Mouse (Mus musculus): Measurements from ENCODE around the gene C1qa. TPM values are rescaled to one million over a fixed set of nuclear protein-coding genes. Genes with fewer than 3 reads are reported as not detected.

Gene C1qa
- total and polyA plus RNA-seq, 2 experiments from 2014 or later = 25.9 to 40.9 TPM

DNA sequence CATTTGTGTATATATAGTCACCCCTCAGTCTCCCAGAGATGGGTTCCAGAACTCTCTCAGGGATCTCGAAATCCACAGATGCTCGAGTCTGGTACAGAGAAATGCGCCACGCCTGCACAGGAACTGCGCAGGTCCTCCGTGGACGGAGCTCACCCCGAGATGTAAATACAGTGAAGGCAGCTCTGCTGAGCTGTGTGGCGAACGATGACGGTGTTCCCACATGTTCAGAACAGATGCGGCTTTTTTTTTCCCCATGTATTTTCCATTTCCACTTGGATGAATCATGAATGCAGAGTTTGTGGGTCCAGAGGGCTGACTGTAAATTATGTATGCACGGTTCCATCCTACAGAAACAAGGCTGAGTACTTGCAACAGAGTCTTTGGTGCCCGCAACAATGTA, 23.6 kb downstream of the C1qa start:
- 86% methylated on average over 14 of the region's 14 CpGs for WGBS

DNA sequence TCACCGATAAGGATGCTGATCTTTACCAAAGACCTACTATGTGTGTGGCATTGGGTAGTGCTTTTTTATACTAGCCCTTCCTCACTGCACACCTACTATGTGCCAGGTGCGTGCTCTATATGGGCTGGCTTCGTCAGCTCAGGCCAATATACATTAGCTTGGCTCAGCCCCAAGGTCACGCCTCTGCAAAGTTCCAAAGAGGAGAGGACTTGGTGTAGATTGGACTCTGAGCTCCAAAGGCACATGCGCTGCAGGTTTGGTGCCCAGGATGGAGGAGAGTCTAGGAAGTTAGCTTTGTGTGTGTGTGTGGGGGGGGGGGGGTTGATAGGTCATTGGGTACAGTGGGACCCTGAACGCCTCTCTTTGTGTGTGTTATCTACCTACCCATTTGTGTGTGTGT, 30.2 kb downstream of the C1qa start:
- ATAC-seq (ENCODE audit: insufficient read depth, low read depth) (no peak), DNase-seq (ENCODE audit: low spot score) (no peak)
- H3K4me2 ChIP-seq (ENCODE audit: low read depth, low read length) = no peak overlapping the region
- H3K27me3 ChIP-seq (ENCODE audit: control insufficient read depth, insufficient read depth, low read length) = peaks cover 30% of the 10 kb centered on the region
- H3K4me1 ChIP-seq (ENCODE audit: control insufficient read depth, insufficient read depth) = no peaks in the 10 kb centered on the region
- no peaks in the 10 kb centered on the region for H3K9me3 ChIP-seq (replicated peaks; ENCODE audit: control insufficient read depth, low read length)
- H3K27ac ChIP-seq (ENCODE audit: low read depth) = no peak overlapping the region
- no peaks in the 10 kb centered on the region for H3K36me3 ChIP-seq (replicated peaks; ENCODE audit: control insufficient read depth, insufficient read depth, low read length)
- no peak overlapping the region for H3K4me3 ChIP-seq (ENCODE audit: low read depth, low read length)
- H3K9ac ChIP-seq (replicated peaks; ENCODE audit: low read depth, low read length) = no peak overlapping the region
- 80% methylated on average over 6 of the region's 6 CpGs for WGBS
- TF ChIP-seq CTCF (IDR thresholded peaks at IDR 0.05; ENCODE audit: low read depth) = no peak
- TF ChIP-seq EP300 (IDR thresholded peaks at IDR 0.05; ENCODE audit: low read depth) = no peak

More for the DNA sequence above, 23.6 kb downstream of the C1qa start:
- Histone ChIP-seq H3K4me1 (ENCODE audit: control insufficient read depth, insufficient read depth) (no peaks in the 10 kb centered on the region), H3K9me3 (replicated peaks; ENCODE audit: control insufficient read depth, low read length) (no peaks in the 10 kb centered on the region), H3K9ac (replicated peaks; ENCODE audit: low read depth, low read length) (no peak overlapping the region), H3K27me3 (ENCODE audit: control insufficient read depth, insufficient read depth, low read length) (0 out of 2 replicates have a peak, but pooled peaks cover 12% of the 10 kb centered on the region), H3K27ac (ENCODE audit: low read depth) (no peak overlapping the region), H3K4me2 (ENCODE audit: low read depth, low read length) (no peak overlapping the region), H3K36me3 (replicated peaks; ENCODE audit: control insufficient read depth, insufficient read depth, low read length) (no peaks in the 10 kb centered on the region), H3K4me3 (ENCODE audit: low read depth, low read length) (no peak overlapping the region)
- DNase-seq (ENCODE audit: low spot score) (no peak), ATAC-seq (ENCODE audit: insufficient read depth, low read depth) (no peak)
- TF ChIP-seq CTCF (IDR thresholded peaks at IDR 0.05; ENCODE audit: low read depth) (no peak), EP300 (IDR thresholded peaks at IDR 0.05; ENCODE audit: low read depth) (no peak)

DNA sequence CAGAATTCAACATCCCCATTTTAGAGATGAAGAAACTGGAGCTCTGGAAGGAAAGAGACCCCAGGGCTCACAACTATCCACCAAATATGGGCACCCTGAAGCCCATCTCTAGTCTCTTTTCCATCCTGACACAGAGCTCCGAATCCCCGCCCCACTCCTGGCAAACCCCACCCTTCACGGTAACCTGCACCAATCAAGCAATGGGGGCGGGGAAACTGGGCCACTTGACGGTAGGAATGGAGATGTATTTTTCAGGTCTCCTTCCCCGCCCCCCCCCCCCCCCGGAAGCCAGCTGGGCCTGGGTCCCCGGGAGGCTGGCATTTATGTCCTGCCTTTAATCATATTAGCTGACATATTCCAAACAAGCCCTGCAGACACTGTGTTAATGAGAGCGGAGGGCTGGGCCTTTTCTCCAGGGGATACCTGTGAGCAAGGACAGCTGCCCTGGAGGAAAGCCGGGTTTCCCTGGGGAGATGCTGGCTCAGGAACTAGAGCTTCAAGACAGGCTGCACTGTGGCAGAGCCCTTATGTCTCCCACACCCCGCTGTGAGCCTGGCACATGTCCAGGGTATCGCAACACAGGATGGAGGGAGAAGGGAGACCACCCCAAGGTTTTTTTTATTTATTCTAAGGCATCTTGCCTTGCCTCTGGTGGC, 30.8 kb downstream of the C1qa start:
- ATAC-seq (ENCODE audit: insufficient read depth, low read depth) (no peak), DNase-seq (ENCODE audit: low spot score) (no peak)
- Histone ChIP-seq H3K4me3 (ENCODE audit: low read depth, low read length) (no peak overlapping the region), H3K4me1 (ENCODE audit: control insufficient read depth, insufficient read depth) (no peaks in the 10 kb centered on the region), H3K27me3 (ENCODE audit: control insufficient read depth, insufficient read depth, low read length) (peaks cover 31% of the 10 kb centered on the region), H3K9ac (replicated peaks; ENCODE audit: low read depth, low read length) (no peak overlapping the region), H3K4me2 (ENCODE audit: low read depth, low read length) (no peak overlapping the region), H3K36me3 (replicated peaks; ENCODE audit: control insufficient read depth, insufficient read depth, low read length) (no peaks in the 10 kb centered on the region), H3K9me3 (replicated peaks; ENCODE audit: control insufficient read depth, low read length) (no peaks in the 10 kb centered on the region), H3K27ac (ENCODE audit: low read depth) (no peak overlapping the region)
- TF ChIP-seq CTCF (IDR thresholded peaks at IDR 0.05; ENCODE audit: low read depth) = no peak
- no peak for TF ChIP-seq EP300 (IDR thresholded peaks at IDR 0.05; ENCODE audit: low read depth)
- 16% methylated on average over 11 of the region's 12 CpGs for WGBS

DNA sequence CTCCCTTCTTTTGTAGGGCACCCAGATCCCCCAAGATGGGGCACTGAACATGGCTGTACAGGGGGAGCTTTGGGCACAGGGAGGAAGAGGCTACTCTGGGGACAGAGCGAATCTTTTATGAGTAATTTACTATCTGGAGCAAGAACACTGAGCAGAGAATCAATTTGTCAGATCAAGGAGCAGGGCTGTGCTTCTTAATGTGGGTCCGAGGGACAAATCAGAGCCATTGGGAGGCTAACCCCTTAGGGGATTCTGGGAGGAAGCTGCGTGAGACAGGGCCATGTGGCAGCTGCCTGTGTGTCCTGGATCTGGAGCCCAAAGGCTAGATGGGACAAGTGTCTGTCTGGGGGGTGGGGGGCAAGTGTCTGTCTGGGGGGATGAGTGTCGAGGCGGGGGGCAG, 33.1 kb downstream of the C1qa start:
- Histone ChIP-seq H3K4me1 (ENCODE audit: control insufficient read depth, insufficient read depth) (no peaks in the 10 kb centered on the region), H3K9me3 (replicated peaks; ENCODE audit: control insufficient read depth, low read length) (no peaks in the 10 kb centered on the region), H3K36me3 (replicated peaks; ENCODE audit: control insufficient read depth, insufficient read depth, low read length) (no peaks in the 10 kb centered on the region), H3K4me3 (ENCODE audit: low read depth, low read length) (no peak overlapping the region), H3K9ac (replicated peaks; ENCODE audit: low read depth, low read length) (no peak overlapping the region), H3K27ac (ENCODE audit: low read depth) (no peak overlapping the region), H3K4me2 (ENCODE audit: low read depth, low read length) (no peak overlapping the region), H3K27me3 (ENCODE audit: control insufficient read depth, insufficient read depth, low read length) (peaks cover 46% of the 10 kb centered on the region)
- DNase-seq (ENCODE audit: low spot score) (no peak), ATAC-seq (ENCODE audit: insufficient read depth, low read depth) (no peak)
- WGBS = 58% methylated on average over 5 of the region's 5 CpGs
- TF ChIP-seq EP300 (IDR thresholded peaks at IDR 0.05; ENCODE audit: low read depth) (no peak), CTCF (IDR thresholded peaks at IDR 0.05; ENCODE audit: low read depth) (no peak)

DNA sequence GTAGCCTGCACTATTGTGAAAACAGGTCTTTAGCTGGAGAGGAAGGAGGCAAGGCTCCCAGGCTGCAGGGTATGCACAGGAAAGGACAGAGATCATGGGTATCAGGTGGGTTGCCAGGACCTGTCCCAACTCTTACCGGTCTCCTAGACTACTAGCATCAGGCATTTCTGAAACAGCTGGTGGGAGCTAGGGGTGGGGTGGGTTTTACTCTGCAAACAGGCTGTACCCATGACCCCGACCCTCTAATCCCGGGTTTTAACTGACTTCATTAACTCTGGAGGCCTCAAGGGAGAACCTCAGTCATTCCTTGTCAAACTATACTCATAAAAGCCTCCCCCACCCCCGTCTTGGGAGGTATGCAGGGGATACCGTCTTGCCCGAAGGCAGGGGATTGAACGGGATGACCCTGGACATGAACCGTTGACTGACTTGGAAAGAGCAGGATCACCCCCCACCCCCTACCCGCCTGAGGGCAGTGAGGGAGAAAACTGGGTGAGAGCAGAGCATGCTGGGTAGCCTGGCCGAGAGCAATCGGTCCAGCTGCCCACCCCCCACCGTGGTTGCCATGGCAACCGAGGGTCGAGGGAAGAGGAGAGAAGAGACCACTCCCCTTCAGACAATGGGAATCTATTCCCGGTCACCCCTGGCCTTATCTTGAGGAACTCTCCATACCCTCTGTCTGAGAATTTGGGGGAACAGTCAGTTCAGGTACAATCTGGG, 33.7 kb downstream of the C1qa start:
- Histone ChIP-seq H3K27me3 (ENCODE audit: control insufficient read depth, insufficient read depth, low read length) (peaks cover 46% of the 10 kb centered on the region), H3K27ac (ENCODE audit: low read depth) (no peak overlapping the region), H3K9me3 (replicated peaks; ENCODE audit: control insufficient read depth, low read length) (no peaks in the 10 kb centered on the region), H3K4me2 (ENCODE audit: low read depth, low read length) (no peak overlapping the region), H3K4me1 (ENCODE audit: control insufficient read depth, insufficient read depth) (no peaks in the 10 kb centered on the region), H3K4me3 (ENCODE audit: low read depth, low read length) (no peak overlapping the region), H3K9ac (replicated peaks; ENCODE audit: low read depth, low read length) (no peak overlapping the region), H3K36me3 (replicated peaks; ENCODE audit: control insufficient read depth, insufficient read depth, low read length) (no peaks in the 10 kb centered on the region)
- DNase-seq (ENCODE audit: low spot score) (no peak), ATAC-seq (ENCODE audit: insufficient read depth, low read depth) (no peak)
- 24% methylated on average over 15 of the region's 15 CpGs for WGBS
- TF ChIP-seq EP300 (IDR thresholded peaks at IDR 0.05; ENCODE audit: low read depth) (no peak), CTCF (IDR thresholded peaks at IDR 0.05; ENCODE audit: low read depth) (no peak)
